Mouse (Mus musculus) skeletal muscle tissue, postnatal 0 days (tissue): ENCODE measurements around the gene Rcn1. TPM values are rescaled to one million over a fixed set of nuclear protein-coding genes. Genes with fewer than 3 reads are reported as not detected.

Experiments
- polyA plus RNA-seq: library from polyadenylated mRNA; unstranded; fragments of >200 nt; fragmentation: Nextera tagmentation; extraction: Ambion mirVana; gene quantifications from 2 replicates; pipeline ENCODE4 v1.2.1, GENCODE M21; 2015

Rcn1 gene
- polyA plus RNA-seq: 58.8 and 81.6 TPM in 2 replicates

DNA sequence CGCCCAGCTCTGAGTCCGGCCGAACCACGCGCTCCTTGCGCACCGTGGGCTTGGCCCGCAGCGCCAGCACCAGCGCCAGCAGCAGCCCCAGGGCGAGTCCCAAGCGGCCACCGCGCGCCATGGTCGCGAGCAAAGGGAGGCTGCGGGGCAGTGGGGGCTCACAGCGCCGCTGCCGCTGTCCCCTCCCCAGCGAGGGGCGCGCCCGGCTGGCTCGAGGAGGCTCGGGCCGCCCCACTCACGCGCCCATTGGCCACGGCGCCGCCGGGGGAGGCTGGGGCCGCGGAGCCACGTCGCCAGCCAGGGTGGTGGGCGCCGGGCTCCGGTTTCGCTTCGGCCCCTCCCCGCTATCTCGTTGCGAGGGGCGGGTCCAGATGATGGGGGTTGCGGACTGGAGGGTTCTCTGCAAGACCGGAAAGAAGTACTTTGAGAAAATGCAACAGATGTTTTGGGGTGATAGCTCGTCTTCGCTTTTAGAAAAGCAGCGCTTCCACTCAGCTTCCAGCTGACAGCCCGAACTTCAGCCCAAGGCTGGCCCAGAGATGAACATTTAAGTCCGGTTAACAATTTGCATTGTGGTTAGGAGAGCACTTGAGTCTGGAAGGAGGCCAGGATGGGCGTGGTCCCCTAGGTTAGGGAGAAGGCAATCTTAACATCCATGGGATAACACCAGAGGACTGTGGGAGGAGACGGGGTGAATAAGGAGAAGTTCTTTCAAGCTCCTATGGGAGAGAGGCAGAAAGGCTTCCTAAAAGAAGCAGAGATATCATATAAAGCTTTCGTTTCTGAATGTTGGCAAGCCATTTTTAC is at the start of gene Rcn1:
TSS of gene Rcn1 (minus strand) at position 235 of the 807 bp plus-strand sequence.

Other genes starting within 250 kb of the Rcn1 start
- gene Them7, start 175.0 kb downstream of the Rcn1 start, polyA plus RNA-seq: not detected in 2 replicates